In the genomic region with DNA sequence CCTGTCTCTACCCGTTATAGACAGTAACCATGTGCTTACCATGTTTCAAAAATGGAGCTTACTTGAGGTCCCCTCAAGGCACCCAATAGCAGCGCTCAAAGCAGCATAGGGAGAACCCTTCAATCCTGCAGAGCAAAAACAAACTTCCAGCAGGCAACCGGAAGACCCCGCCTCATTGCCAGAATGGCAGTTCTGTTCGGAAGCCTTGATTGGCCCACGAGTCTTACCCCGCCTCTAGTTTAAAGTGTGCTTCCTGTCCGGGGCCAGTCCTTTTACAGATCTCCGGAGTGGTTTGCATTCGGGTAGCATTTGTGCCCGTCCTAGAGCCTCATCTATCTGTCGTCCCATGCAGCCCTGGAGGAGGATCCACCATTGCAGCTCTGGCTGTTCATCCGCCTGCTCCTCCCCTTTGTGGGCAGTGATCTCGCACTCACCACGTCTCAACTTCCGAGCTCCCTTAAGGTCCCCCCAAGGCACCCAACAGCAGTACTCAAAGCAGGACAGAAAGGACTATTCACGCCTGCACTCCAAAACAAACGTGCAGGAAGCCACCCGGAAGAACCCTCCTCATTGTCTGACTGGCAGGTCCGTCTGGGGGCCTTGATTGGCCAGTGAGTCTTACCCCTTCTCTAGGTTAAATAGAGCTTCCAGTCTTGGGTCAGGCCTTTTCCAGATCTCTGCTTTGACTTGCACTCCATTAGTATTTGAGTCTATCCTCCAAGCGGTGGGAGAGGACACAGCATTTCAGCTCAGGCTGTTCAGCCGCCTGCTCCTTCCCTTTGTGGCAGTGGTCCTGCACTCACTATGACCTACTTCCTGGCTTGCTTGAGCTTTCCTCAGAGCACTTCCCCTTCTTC, we compare ENCODE assay signal across 8 mouse cellular contexts. TPM values are rescaled to one million over a fixed set of nuclear protein-coding genes. Genes with fewer than 3 reads are reported as not detected.
DNase-seq lines count a peak whose midpoint lies in the region; ATAC-seq and TF ChIP-seq lines count a peak whose summit lies in the region.
"Not testable (repeated sequence)": the region's sequence is repeated elsewhere in the genome, so short reads cannot be mapped to it uniquely, and the experiment has no call there.

No protein-coding gene starts in this region.

- peak overlapping the region; percentile 55 for H3K4me2 ChIP-seq in hindbrain, postnatal 0 days (ENCODE audit: low read depth, low read length)

- not testable (repeated sequence) for H3K79me2 ChIP-seq in macrophage (ENCODE audit: inconsistent target)

- H3K4me1 ChIP-seq in cortical plate, adult 2 months (ENCODE audit: control insufficient read depth, insufficient read depth, low read length); hindbrain, postnatal 0 days (ENCODE audit: insufficient read depth, low read length): not testable (repeated sequence)

- peak overlapping the region; percentile 11; the same call in 1 of the 2 replicates for H3K27ac ChIP-seq in cortical plate, adult 2 months (ENCODE audit: insufficient read depth, low read length)
- peak overlapping the region; percentile 88 for H3K27ac ChIP-seq in hindbrain, postnatal 0 days
- H3K27ac ChIP-seq in left cerebral cortex, adult 2 months, result peak overlapping the region; percentile 80
- peak overlapping the region; percentile 62 for H3K27ac ChIP-seq in macrophage

- not testable (repeated sequence) for H3K9me3 ChIP-seq in hindbrain, postnatal 0 days (ENCODE audit: low read length)

- ATAC-seq in activated CD4-positive, CD25-positive, alpha-beta regulatory T cell, adult 4 months, result peak; percentile 93
- peak; percentile 99 for ATAC-seq in hindbrain, postnatal 0 days

- H3K9ac ChIP-seq in hindbrain, postnatal 0 days (replicated peaks; ENCODE audit: low read length), result peak overlapping the region; percentile 45; the same call in 1 of the 2 replicates

- not testable (repeated sequence) for H3K36me3 ChIP-seq in hindbrain, postnatal 0 days (ENCODE audit: insufficient read depth, low read length); macrophage (ENCODE audit: inconsistent target)

- peak overlapping the region; percentile 40 for H3K4me3 ChIP-seq in cortical plate, adult 2 months (ENCODE audit: insufficient read depth, low read length)
- H3K4me3 ChIP-seq in hindbrain, postnatal 0 days (ENCODE audit: low read length), result peak overlapping the region; percentile 44
- H3K4me3 ChIP-seq in left cerebral cortex, adult 2 months, result peak overlapping the region; percentile 49
- peak overlapping the region; percentile 52 for H3K4me3 ChIP-seq in macrophage (ENCODE audit: inconsistent target)

- peak; percentile 39 to 68 for DNase-seq in gastrocnemius, adult 8-10 months (ENCODE audit: low spot score in 2 of 2)
- DNase-seq in hindbrain, postnatal 0 days (ENCODE audit: low spot score), result peak; percentile 90
- peak; percentile 69 to 82 for DNase-seq in left cerebral cortex, adult 2 months (ENCODE audit: extremely low spot score in 1 of 2, low spot score in 2 of 2)
- peak; percentile 40 for DNase-seq in retina, postnatal 7 days (ENCODE audit: low read depth, low spot score)
- peak; percentile 58 to 68 for DNase-seq in urinary bladder, adult 18-20 months (ENCODE audit: low spot score in 2 of 2)

- TF ChIP-seq POLR2A in cortical plate, adult 2 months (IDR thresholded peaks at IDR 0.05; ENCODE audit: extremely low read depth, insufficient read depth, low read length), result peak; percentile 34; the same call in 1 of the 2 replicates

- 12% methylated on average over 22 of the region's 22 CpGs for WGBS in hindbrain, postnatal 0 days
- 12% methylated on average over 21 of the region's 22 CpGs for WGBS in macrophage (ENCODE audit: missing documents)

- not testable (repeated sequence) for H3K27me3 ChIP-seq in hindbrain, postnatal 0 days (ENCODE audit: insufficient read depth, low read length)

- intact Hi-C loops in left cerebral cortex, adult 2 months (cut with DNase I), result loop anchor here (5.0 kb wide), 1 partner anchor 55 kb away; no protein-coding TSS in a partner anchor

- TF ChIP-seq CTCF in cortical plate, adult 2 months (IDR thresholded peaks at IDR 0.05; ENCODE audit: extremely low read depth, insufficient read depth, low read length); hindbrain, postnatal 0 days (IDR thresholded peaks at IDR 0.05; ENCODE audit: low read depth); left cerebral cortex, adult 2 months (IDR thresholded peaks at IDR 0.05): not testable (repeated sequence)

RNA-seq across cellular contexts. Expression of a gene that starts 22.0 kb away (rescaled TPM):
- 100 to 1,000 TPM in 1 of 2 experiments, 10 to 100 TPM in 1; 67.3 to 126 TPM for polyA plus RNA-seq in activated CD4-positive, CD25-positive, alpha-beta regulatory T cell, adult 4 months (2017; shearing (Covaris generic))
- 7.8 and 7.9 TPM in 2 replicates for polyA plus RNA-seq in cortical plate, adult 2 months (2012; rRNA removed)
- 10 to 100 TPM; 26.6 to 30.7 (median 27.7) TPM for total RNA-seq in gastrocnemius, adult 8-10 months (2022)
- 8.4 and 28.2 TPM in 2 replicates for total RNA-seq in hindbrain, postnatal 0 days (2014; rRNA removed)
- 5.1 and 8.2 TPM in 2 replicates for polyA plus RNA-seq in hindbrain, postnatal 0 days (2015; fragmentation: Nextera tagmentation; extraction: Ambion mirVana)
- 10 to 100 TPM; 11.0 to 15.1 TPM for total RNA-seq in left cerebral cortex, adult 2 months (2021)
- total RNA-seq in macrophage (2018; cell fraction: chromatin; rRNA removed), result 10 to 100 TPM; 11.6 to 72.7 (median 45.3) TPM
- total RNA-seq in macrophage (2018; cell fraction: cytosol; rRNA removed), result 10 to 100 TPM; 37.3 to 86.9 (median 61.3) TPM
- total RNA-seq in macrophage (2018; cell fraction: nucleus; rRNA removed), result 100 to 1,000 TPM in 7 of 26 experiments, 10 to 100 TPM in 19; 37.4 to 149 (median 77.2) TPM
- 46.7 to 65.9 TPM (median 51.4 TPM) in 3 replicates for polyA plus RNA-seq in macrophage (2018)

Comparison
In these comparisons a context has a peak if more than half of its experiments do, and no peak if none do; other contexts are left out.
1. Peak in every context shown above with its lines: DNase-seq, ATAC-seq, H3K4me3 ChIP-seq and H3K27ac ChIP-seq.
2. H3K27ac ChIP-seq: peak in every context shown above with its lines; median percentile 88 in hindbrain, postnatal 0 days; 80 in left cerebral cortex, adult 2 months; 62 in macrophage; 11 in cortical plate, adult 2 months.
3. DNase-seq: peak in every context shown above with its lines; median percentile 90 in hindbrain, postnatal 0 days; 76 in left cerebral cortex, adult 2 months; 63 in urinary bladder, adult 18-20 months; 54 in gastrocnemius, adult 8-10 months; 40 in retina, postnatal 7 days.